Mouse (Mus musculus) adrenal gland, adult 8-10 months (tissue): Measurements from ENCODE around the gene Ezh2. TPM values are rescaled to one million over a fixed set of nuclear protein-coding genes. Genes with fewer than 3 reads are reported as not detected.
"Not testable (repeated sequence)": the region's sequence is repeated elsewhere in the genome, so short reads cannot be mapped to it uniquely, and the experiment has no call there.

Experiments
- DNase-seq: peaks from one replicate; pipeline ENCODE4 v3.0.0; 2022
- total RNA-seq, 4 experiments: library from RNA; stranded (reverse); gene quantifications; 2 replicates each; pipeline ENCODE4 v1.2.4; 2022

Gene Ezh2
- total RNA-seq = 10 to 100 TPM in 3 of 4 experiments, 1 to 10 TPM in 1; 7.6 to 16.1 (median 12.4) TPM

GRCm38 (mm10) chr6:47594926-47595623, at the start of gene Ezh2:
TSS of gene Ezh2 (minus strand) at chr6:47595341.
- DNase-seq = peak; percentile 96

GRCm38 (mm10) chr6:47636527-47637076, 41.5 kb upstream of the Ezh2 start:
- no peak for DNase-seq

- no peak for DNase-seq
Measured at GRCm38 (mm10) chr6:47635995-47636526, 40.9 kb upstream of the Ezh2 start.

GRCm38 (mm10) chr6:47635207-47635994, 40.3 kb upstream of the Ezh2 start:
- DNase-seq = no peak

- DNase-seq = no peak
Measured at GRCm38 (mm10) chr6:47633467-47633866, 38.3 kb upstream of the Ezh2 start.

- DNase-seq = not testable (repeated sequence)
Measured at GRCm38 (mm10) chr6:47630061-47630460, 34.9 kb upstream of the Ezh2 start.

- DNase-seq = no peak
Measured at GRCm38 (mm10) chr6:47627978-47628377, 32.8 kb upstream of the Ezh2 start.

GRCm38 (mm10) chr6:47626976-47627375, 31.8 kb upstream of the Ezh2 start:
- not testable (repeated sequence) for DNase-seq

- DNase-seq = no peak
Measured at GRCm38 (mm10) chr6:47621039-47621438, 25.9 kb upstream of the Ezh2 start.

GRCm38 (mm10) chr6:47608306-47608705, 13.2 kb upstream of the Ezh2 start:
- DNase-seq = not testable (repeated sequence)

- no peak for DNase-seq
Measured at GRCm38 (mm10) chr6:47601931-47602330, 6.8 kb upstream of the Ezh2 start.

GRCm38 (mm10) chr6:47595696-47596095, 555 bp upstream of the Ezh2 start:
- DNase-seq = no peak

- DNase-seq = peak; percentile 55
Measured at GRCm38 (mm10) chr6:47594141-47594835, 853 bp downstream of the Ezh2 start.

GRCm38 (mm10) chr6:47593590-47593989, 1.6 kb downstream of the Ezh2 start:
- DNase-seq = no peak

- DNase-seq = not testable (repeated sequence)
Measured at GRCm38 (mm10) chr6:47587332-47587731, 7.8 kb downstream of the Ezh2 start.

GRCm38 (mm10) chr6:47572887-47573286, 22.3 kb downstream of the Ezh2 start:
- no peak for DNase-seq

GRCm38 (mm10) chr6:47565326-47566035, 29.7 kb downstream of the Ezh2 start:
- no peak for DNase-seq

GRCm38 (mm10) chr6:47561426-47561825, 33.7 kb downstream of the Ezh2 start:
- DNase-seq = no peak

GRCm38 (mm10) chr6:47560846-47561245, 34.3 kb downstream of the Ezh2 start:
- no peak for DNase-seq

- DNase-seq = no peak
Measured at GRCm38 (mm10) chr6:47560407-47560806, 34.7 kb downstream of the Ezh2 start.

- DNase-seq = no peak
Measured at GRCm38 (mm10) chr6:47559287-47559686, 35.9 kb downstream of the Ezh2 start.

GRCm38 (mm10) chr6:47552280-47552679, 42.9 kb downstream of the Ezh2 start:
- DNase-seq = no peak
